Mouse (Mus musculus) stomach, postnatal 0 days (tissue): ENCODE data around the gene Ccdc34.

Experiments
- CTCF ChIP-seq: IDR thresholded peaks from 2 replicates; pipeline ENCODE4 v1.5.1; 2016; ENCODE audit warnings: antibody characterized with exemption, low read depth, mild to moderate bottlenecking, moderate library complexity
- EP300 ChIP-seq: optimal IDR thresholded peaks from 2 replicates; pipeline ENCODE3; 2016; ENCODE audit warnings: antibody characterized with exemption

DNA sequence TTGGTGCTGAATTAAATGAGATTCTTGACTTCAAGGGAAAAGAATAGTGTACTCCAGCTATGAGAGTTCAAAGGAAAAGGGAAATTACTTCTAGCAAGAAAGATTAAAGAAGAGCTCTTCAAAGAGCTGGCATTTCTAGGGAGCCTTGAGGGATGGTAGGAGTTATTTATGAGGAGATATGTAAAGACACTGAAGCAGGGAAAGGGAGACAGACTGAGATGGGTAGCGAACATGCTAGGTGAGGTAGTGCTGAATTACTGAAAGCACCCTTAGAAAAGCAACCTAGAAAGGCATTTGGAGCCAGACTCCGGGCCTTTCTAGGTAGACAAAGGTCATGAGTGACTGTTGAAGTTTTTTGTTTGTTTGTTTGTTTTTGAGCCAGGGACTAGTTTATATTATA, 41.4 kb upstream of the Ccdc34 start:
- TF ChIP-seq CTCF (no peak), EP300 (no peak)
